Mouse (Mus musculus) neural tube, embryonic 15.5 days (tissue): ENCODE measurements around the gene Hinfp. TPM values are rescaled to one million over a fixed set of nuclear protein-coding genes. Genes with fewer than 3 reads are reported as not detected.

ENCODE experiments used
- ATAC-seq: fragments of 200-750 bp; cut with Nextera tagmentation; 2 replicates; pipeline ENCODE4 v1.8.0; 2017; ENCODE audit warnings: mild to moderate bottlenecking, moderate TSS enrichment, moderate library complexity; ENCODE audit not compliant: low FRiP score
- H3K27ac ChIP-seq: fragments of 300-500 bp; sonication (generic); replicated peaks from 2 replicates; pipeline ENCODE4 v1.5.1; 2015; ENCODE audit warnings: mild to moderate bottlenecking, inconsistent platforms
- H3K27me3 ChIP-seq: fragments of 300-500 bp; sonication (generic); replicated peaks from 2 replicates; pipeline ENCODE4 v1.6.1; 2015; ENCODE audit warnings: inconsistent platforms
- H3K36me3 ChIP-seq: fragments of 300-500 bp; sonication (generic); 2 replicates; pipeline ENCODE4 v1.6.1; 2015; ENCODE audit warnings: inconsistent platforms
- H3K4me1 ChIP-seq: fragments of 300-500 bp; sonication (generic); 2 replicates; pipeline ENCODE4 v1.6.1; 2015; ENCODE audit warnings: inconsistent platforms
- H3K4me2 ChIP-seq: fragments of 300-500 bp; sonication (generic); 2 replicates; pipeline ENCODE4 v1.6.1; 2015; ENCODE audit warnings: inconsistent platforms, mild to moderate bottlenecking, moderate library complexity
- H3K4me3 ChIP-seq: fragments of 300-500 bp; sonication (generic); replicated peaks from 2 replicates; pipeline ENCODE4 v1.5.1; 2015; ENCODE audit warnings: mild to moderate bottlenecking, inconsistent platforms
- H3K9ac ChIP-seq: fragments of 300-500 bp; sonication (generic); replicated peaks from 2 replicates; pipeline ENCODE4 v1.6.1; 2015; ENCODE audit warnings: mild to moderate bottlenecking, inconsistent platforms
- H3K9me3 ChIP-seq: fragments of 300-500 bp; sonication (generic); replicated peaks from 2 replicates; pipeline ENCODE4 v1.6.1; 2016; ENCODE audit warnings: inconsistent platforms
- WGBS: fragments of 180-500 bp; shearing (Covaris S2); methylation state at CpG from one replicate; pipeline ENCODE4 v1.1.7; 2015; ENCODE audit warnings: mixed read lengths; 5-methylcytosine and 5-hydroxymethylcytosine counted together
- microRNA-seq: library from miRNA; unstranded; fragments of <30 nt; microRNA quantifications from one replicate; pipeline ENCODE4, GENCODE M21; 2017
- polyA plus RNA-seq: library from polyadenylated mRNA; unstranded; fragments of >200 nt; fragmentation: Nextera tagmentation; extraction: Ambion mirVana; gene quantifications from 2 replicates; pipeline ENCODE4 v1.2.1, GENCODE M21; 2015

Gene Hinfp
- polyA plus RNA-seq, 1 experiment from 2014 or later = 28.0 TPM

DNA sequence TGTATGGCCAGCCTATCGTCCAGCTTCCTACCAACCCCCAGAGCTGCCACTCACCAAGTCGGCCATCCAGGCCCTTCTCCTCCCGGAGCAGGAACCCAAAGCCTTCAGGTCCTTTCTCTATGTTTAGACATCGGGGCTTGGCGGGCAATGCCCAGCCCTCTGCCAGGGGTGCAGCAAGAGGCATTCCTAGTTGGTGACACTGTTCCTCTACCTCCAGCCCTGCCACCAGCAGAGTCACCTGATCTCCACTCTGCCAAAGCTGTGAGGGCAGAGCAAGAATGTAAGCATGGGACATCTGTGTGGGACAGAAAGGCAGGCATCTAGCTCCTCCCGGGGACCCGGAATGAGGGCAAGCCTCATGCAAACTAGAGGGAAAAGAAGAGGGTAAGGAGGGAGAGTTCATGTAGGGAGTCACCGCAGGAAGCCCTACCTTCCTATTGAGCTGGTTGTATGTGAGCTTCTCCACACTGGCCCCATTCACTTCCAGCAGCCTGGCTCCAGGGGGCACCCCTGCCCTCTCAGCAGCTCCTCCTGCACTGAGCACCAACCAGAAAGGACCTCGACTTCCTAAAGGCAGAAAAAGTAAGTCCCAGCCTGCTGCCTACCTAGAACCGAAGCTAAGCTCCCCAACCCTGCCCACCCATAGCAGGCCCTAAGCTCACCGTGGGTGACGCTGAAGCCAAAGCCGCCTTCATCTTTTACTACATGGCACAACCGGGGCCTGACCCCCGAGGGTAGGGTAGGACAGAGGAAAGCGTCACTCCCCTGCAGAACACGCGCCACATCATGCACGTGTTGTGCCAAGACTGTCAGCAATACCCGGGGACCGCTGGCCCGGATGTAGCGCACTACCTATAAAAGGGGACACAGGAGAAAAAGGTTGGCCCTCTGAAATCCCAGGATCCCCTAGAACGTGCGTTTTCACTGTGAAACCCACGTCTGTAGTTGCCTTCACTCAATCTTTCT is 56.0 kb downstream of the Hinfp start:
- H3K4me2 ChIP-seq = no peak overlapping the region
- ATAC-seq = peak; percentile 48; the same call in 1 of the 2 replicates
- no peaks in the 10 kb centered on the region for H3K36me3 ChIP-seq
- H3K4me3 ChIP-seq = no peak overlapping the region
- H3K9ac ChIP-seq = no peak overlapping the region
- no peaks in the 10 kb centered on the region for H3K9me3 ChIP-seq
- H3K27me3 ChIP-seq = no peaks in the 10 kb centered on the region
- no peak overlapping the region for H3K27ac ChIP-seq
- peaks cover 29% of the 10 kb centered on the region for H3K4me1 ChIP-seq
- WGBS = 48% methylated on average over 26 of the region's 26 CpGs

DNA sequence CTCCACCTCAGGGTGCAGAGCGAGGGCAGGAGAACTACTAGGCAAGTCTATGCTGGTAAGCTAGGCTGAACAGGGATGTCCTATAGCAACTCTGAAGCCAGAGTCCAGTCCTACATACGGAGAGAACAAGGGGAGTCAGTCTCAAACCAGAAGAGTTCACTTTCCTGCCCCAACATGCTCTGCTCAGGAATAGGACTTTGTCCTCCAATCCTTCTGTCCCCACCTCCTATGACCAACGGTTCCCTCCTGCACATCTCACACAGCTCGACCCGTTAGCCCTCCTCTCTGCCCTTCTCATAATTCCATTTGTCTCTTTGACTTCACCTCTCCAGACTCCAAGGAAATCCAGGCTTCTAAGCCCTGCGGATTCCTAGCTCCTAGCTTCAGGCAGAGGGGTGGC is 57.6 kb downstream of the Hinfp start:
- H3K4me1 ChIP-seq = peaks cover 14% of the 10 kb centered on the region
- 88% methylated on average over 6 of the region's 6 CpGs for WGBS
- H3K4me2 ChIP-seq = no peak overlapping the region
- no peaks in the 10 kb centered on the region for H3K27me3 ChIP-seq
- H3K9ac ChIP-seq = no peak overlapping the region
- H3K36me3 ChIP-seq = no peaks in the 10 kb centered on the region
- H3K4me3 ChIP-seq = no peak overlapping the region
- H3K9me3 ChIP-seq = no peaks in the 10 kb centered on the region
- ATAC-seq = no peak
- H3K27ac ChIP-seq = no peak overlapping the region

DNA sequence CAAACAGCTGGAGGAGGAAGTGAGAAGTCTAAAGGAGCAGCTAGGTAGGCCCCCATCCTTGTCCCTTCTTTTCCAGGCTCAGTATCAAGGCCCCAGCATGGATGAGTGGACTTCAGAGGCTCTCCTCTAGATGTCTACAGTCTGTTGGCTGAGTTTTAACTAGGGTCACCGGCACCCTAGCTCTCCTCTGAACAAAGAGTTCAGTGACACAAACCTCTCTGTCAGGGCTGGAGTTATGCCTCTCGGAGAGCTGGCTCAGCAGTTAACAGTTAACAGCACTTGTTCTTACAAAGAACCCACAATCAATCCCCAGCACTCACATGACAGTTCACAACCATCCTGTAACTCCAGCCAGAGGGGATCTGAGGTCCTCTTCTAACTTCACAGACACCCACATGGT is 61.9 kb downstream of the Hinfp start:
- Histone ChIP-seq H3K27ac (no peak overlapping the region), H3K4me3 (no peak overlapping the region), H3K27me3 (no peaks in the 10 kb centered on the region), H3K9me3 (no peaks in the 10 kb centered on the region), H3K4me2 (no peak overlapping the region), H3K36me3 (no peaks in the 10 kb centered on the region), H3K4me1 (0 out of 2 replicates have a peak, but pooled peaks cover 5% of the 10 kb centered on the region), H3K9ac (no peak overlapping the region)
- ATAC-seq = no peak
- WGBS = 26% methylated on average over 2 of the region's 2 CpGs

Small RNA genes lying within 50 kb of the gene (microRNA-seq; reads per million reads assigned to microRNA genes)
- not detected for gene Gm44335

Other genes starting within 250 kb of the Hinfp start
- gene Usp2, start 238.7 kb downstream of the Hinfp start, polyA plus RNA-seq = 13.1 and 13.3 TPM in 2 replicates
- 0.08 and 0.28 TPM in 2 replicates for gene Mfrp, start 203.9 kb downstream of the Hinfp start, polyA plus RNA-seq
- 5.8 and 9.3 TPM in 2 replicates for gene C1qtnf5, start 198.4 kb downstream of the Hinfp start, polyA plus RNA-seq
- gene Gm49380, start 192.2 kb downstream of the Hinfp start, polyA plus RNA-seq = 0.15 and 0.58 TPM in 2 replicates
- gene Rnf26, start 192.2 kb downstream of the Hinfp start, polyA plus RNA-seq = 33.7 and 42.5 TPM in 2 replicates
- 17.3 and 22.6 TPM in 2 replicates for gene Mcam, start 171.2 kb downstream of the Hinfp start, polyA plus RNA-seq
- 18.2 and 20.2 TPM in 2 replicates for gene Cbl, start 71.6 kb downstream of the Hinfp start, polyA plus RNA-seq
- gene Ccdc153, start 65.0 kb downstream of the Hinfp start, polyA plus RNA-seq = not detected in 2 replicates
- 0.61 and 0.65 TPM in 2 replicates for gene Pdzd3, start 54.2 kb downstream of the Hinfp start, polyA plus RNA-seq
- gene Nlrx1, start 37.1 kb downstream of the Hinfp start, polyA plus RNA-seq = 4.5 and 5.3 TPM in 2 replicates
- 26.8 and 30.3 TPM in 2 replicates for gene Abcg4, start 17.1 kb downstream of the Hinfp start, polyA plus RNA-seq
- gene C2cd2l, start 14.6 kb upstream of the Hinfp start, polyA plus RNA-seq = 21.7 and 24.3 TPM in 2 replicates
- gene Dpagt1, start 20.3 kb upstream of the Hinfp start, polyA plus RNA-seq = 30.5 and 34.0 TPM in 2 replicates
- 108 and 149 TPM in 2 replicates for gene H2afx, start 29.0 kb upstream of the Hinfp start, polyA plus RNA-seq
- 58.3 and 62.5 TPM in 2 replicates for gene Hmbs, start 38.6 kb upstream of the Hinfp start, polyA plus RNA-seq
- gene Vps11, start 56.0 kb upstream of the Hinfp start, polyA plus RNA-seq = 37.4 and 40.8 TPM in 2 replicates
- gene Hyou1, start 73.8 kb upstream of the Hinfp start, polyA plus RNA-seq = 26.5 and 30.8 TPM in 2 replicates
- 61.3 and 69.8 TPM in 2 replicates for gene Slc37a4, start 91.2 kb upstream of the Hinfp start, polyA plus RNA-seq
- 1,003 and 1,094 TPM in 2 replicates for gene Rps25, start 101.5 kb upstream of the Hinfp start, polyA plus RNA-seq
- 261 and 302 TPM in 2 replicates for gene Trappc4, start 101.9 kb upstream of the Hinfp start, polyA plus RNA-seq
- 32.4 and 36.4 TPM in 2 replicates for gene Ccdc84, start 112.9 kb upstream of the Hinfp start, polyA plus RNA-seq
- 0.09 TPM in 1 of 2 replicates, not detected in the other for gene Foxr1, start 135.5 kb upstream of the Hinfp start, polyA plus RNA-seq
- 0.73 TPM in 1 of 2 replicates, not detected in the other for gene Upk2, start 149.3 kb upstream of the Hinfp start, polyA plus RNA-seq
- gene Bcl9l, start 177.2 kb upstream of the Hinfp start, polyA plus RNA-seq = 9.7 and 11.5 TPM in 2 replicates